Mouse (Mus musculus): ENCODE measurements around the gene Irx4.

Irx4 gene

GRCm38 (mm10) chr13:73270451-73271081 is 10.3 kb downstream of the Irx4 start:
- 8% methylated on average over 22 of the region's 22 CpGs for WGBS

GRCm38 (mm10) chr13:73271336-73272242 is 11.3 kb downstream of the Irx4 start:
- WGBS = 2% methylated on average over 53 of the region's 53 CpGs

GRCm38 (mm10) chr13:73273536-73273935 is 13.3 kb downstream of the Irx4 start:
- 27% methylated on average over 1 of the region's 1 CpGs for WGBS

GRCm38 (mm10) chr13:73277361-73277760 is 17.1 kb downstream of the Irx4 start:
- 88% methylated on average over 6 of the region's 6 CpGs for WGBS

DNA sequence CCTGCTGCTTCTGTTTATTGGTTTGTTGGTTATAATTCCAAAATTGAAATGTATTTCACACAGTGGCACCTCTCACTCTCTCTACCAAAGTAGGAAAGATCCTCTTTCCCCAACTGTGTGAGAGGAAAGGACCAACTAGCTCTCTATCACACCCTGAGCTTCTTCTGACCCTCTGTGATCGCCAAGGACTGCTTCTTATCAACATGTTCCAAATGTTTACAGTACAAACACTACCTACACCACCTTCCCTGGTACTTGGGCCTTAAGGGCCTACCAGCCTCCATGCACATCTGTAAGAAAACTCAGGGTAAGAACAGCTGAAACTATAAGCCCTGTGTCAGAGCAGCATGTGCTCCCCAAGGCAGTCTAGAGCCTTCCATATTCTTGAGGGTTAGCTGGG is 17.5 kb downstream of the Irx4 start:
- WGBS = 70% methylated on average over 1 of the region's 1 CpGs

DNA sequence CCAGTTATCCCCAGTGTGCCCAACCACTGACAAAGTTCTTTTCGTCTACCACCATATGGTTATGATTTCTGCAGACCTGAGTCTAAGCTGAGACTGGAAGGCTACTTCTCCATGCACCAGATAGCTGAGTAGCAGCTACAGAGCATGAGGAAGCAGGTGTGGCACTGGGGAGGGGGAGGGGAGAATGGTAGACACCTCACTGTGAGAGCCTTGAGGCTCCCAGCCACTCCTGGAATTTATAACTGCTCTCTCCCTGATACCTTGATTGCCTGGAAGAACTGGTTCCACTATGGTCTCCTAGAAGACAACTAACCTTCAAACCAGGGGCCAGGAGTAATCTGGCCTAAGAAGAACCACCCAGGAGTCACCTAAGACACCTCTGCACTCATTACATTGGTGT is 18.9 kb downstream of the Irx4 start:
- 75% methylated on average over 1 of the region's 1 CpGs for WGBS

- 94% methylated on average over 2 of the region's 2 CpGs for WGBS
These were observed 22.1 kb downstream of the Irx4 start for GRCm38 (mm10) chr13:73282407-73282806.

- 78% methylated on average over 1 of the region's 1 CpGs for WGBS
These were observed 23.3 kb downstream of the Irx4 start for GRCm38 (mm10) chr13:73283534-73283933.

DNA sequence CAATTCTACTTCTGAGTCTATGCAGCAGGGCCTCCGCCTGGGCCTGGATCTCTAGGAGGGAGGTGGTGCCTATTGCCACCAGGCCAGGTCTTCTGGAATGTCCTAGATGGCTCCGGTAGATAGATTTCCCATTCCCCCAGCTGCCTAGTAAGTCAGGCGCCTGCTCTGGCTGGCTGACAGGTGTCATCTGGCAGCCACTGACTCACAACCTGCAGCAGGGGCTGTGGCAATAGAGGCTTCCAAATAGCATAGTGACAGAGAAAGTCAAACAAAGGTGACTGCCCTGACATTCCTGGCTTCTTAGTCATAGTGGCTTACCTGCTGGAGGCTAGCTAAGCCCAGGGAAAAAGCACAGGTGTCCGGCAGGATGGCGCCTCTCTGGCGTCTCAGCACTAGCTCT is 29.9 kb downstream of the Irx4 start:
- WGBS = 92% methylated on average over 6 of the region's 6 CpGs

- 59% methylated on average over 2 of the region's 2 CpGs for WGBS
These were observed 30.8 kb downstream of the Irx4 start for GRCm38 (mm10) chr13:73291102-73291501.

DNA sequence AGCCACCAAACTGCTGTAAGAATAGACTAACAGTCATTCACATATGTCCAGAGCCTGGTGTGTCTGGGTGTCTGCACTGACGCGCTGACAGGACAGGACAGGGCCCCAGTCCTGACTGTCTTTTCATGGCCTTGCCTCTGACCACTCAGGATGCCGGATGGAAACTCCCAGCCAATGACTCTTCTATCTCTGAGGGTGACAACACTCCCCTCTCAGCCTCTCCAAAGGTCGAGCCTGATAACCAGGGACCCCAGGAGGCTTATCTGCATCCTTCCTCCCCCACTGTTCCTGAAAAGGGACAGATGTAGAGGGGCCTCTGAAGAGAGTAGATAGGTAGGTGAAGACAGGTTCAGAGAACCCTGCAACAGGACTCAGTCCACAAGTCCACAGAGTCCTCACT is 38.4 kb downstream of the Irx4 start:
- WGBS = 84% methylated on average over 4 of the region's 4 CpGs

GRCm38 (mm10) chr13:73299322-73299721 is 39.0 kb downstream of the Irx4 start:
- WGBS = 68% methylated on average over 5 of the region's 5 CpGs

DNA sequence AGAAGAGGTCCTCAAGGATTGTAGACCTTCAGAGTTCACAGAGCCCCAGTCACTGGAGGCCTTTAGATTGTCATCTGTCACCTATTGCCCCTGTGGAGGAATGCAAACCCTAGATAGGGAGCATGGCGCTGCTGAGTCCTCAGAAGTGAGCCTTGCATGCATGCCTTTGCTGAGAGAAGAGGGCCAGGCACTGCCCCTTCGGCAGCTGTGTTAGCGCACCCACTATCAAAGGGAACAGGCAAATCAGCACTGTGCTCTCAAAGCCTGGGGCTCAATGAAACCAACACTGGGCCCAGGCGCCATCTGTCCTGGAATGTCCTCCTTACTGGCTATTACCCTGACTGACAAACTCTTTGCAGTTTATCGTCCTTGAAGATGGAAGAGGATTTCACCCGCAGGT is 44.5 kb downstream of the Irx4 start:
- 89% methylated on average over 6 of the region's 6 CpGs for WGBS

GRCm38 (mm10) chr13:73305398-73306084 is 45.3 kb downstream of the Irx4 start:
- 63% methylated on average over 8 of the region's 8 CpGs for WGBS

GRCm38 (mm10) chr13:73306085-73306410 is 45.8 kb downstream of the Irx4 start:
- WGBS = 74% methylated on average over 4 of the region's 4 CpGs

GRCm38 (mm10) chr13:73306430-73306829 is 46.2 kb downstream of the Irx4 start:
- WGBS = 82% methylated on average over 4 of the region's 4 CpGs

DNA sequence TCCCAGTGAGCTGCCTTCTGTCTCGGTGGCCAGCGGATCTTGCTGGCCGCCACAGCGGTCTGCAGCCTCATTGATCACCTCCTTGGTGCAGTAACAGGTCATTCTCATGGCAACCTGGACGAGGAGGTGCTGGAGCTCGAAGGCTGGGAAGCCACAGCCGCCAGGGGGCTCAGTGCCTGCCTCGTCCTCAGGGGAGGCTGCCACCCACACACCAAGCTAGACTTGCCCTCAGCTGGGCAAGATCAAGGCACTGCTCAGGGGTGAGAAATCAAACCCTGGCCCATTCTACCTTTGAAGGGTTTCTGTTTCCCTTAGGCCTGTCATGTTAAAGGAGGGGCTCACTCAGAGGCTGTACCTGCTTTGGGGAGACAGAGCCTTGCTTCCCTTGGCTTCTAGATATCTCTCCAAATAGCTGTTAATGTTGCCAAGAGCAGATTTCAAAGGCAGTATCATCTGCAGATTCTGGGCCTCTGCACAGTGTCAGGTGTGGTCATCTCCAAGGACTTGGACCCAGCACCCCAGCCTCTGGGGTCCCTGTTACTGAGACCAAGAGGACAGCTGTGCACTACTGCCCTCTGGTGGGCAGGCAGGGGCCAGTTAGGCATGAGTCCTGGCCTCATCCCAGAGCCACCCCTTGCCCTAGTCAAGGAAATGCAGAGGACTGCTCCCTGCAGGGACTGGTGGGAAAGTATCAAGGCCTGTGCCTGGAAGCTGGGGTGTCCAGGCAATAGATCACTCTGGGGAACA is 50.1 kb downstream of the Irx4 start:
- 43% methylated on average over 8 of the region's 8 CpGs for WGBS

All from cerebral cortex, adult 2 months (tissue).